Mouse (Mus musculus) heart, adult 2 months (tissue): Measurements from ENCODE around the gene Rab11fip5.

Source experiments
- EP300 ChIP-seq: fragments of 200-500 bp; IDR thresholded peaks from 2 replicates; pipeline ENCODE4 v1.6.1; 2011; ENCODE audit warnings: low read depth, low read length, control low read depth; ENCODE audit not compliant: insufficient read depth
- POLR2A ChIP-seq: fragments of 200-500 bp; IDR thresholded peaks from 2 replicates; pipeline ENCODE4 v1.6.1; 2011; ENCODE audit warnings: mild to moderate bottlenecking, low read depth, low read length, control low read depth; ENCODE audit not compliant: insufficient read depth

DNA sequence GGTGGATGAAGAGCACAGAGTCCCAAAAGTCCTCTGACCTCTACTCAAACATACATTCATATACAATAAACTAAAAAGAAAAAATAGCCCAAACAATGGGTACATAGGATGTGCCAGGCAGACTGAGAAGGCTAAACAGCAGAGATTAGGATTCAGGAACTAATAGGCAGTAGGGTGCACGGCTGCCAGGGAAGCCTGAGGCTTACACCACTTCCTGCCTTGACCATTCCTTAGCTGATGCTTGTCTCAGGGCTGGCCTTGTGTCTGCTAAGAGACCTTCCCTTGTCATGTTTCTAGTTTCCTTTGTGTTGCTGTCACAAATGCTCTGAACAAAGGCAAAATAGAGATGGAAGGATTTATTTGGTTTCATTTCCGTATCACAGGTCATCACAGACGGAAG is 68.1 kb downstream of the Rab11fip5 start:
- TF ChIP-seq POLR2A (no peak), EP300 (no peak)
